Mouse (Mus musculus): ENCODE data around the gene Adamts2. TPM values are rescaled to one million over a fixed set of nuclear protein-coding genes. Genes with fewer than 3 reads are reported as not detected.

Gene Adamts2
- polyA plus RNA-seq, 1 experiment from 2014 or later: 12.2 TPM

DNA sequence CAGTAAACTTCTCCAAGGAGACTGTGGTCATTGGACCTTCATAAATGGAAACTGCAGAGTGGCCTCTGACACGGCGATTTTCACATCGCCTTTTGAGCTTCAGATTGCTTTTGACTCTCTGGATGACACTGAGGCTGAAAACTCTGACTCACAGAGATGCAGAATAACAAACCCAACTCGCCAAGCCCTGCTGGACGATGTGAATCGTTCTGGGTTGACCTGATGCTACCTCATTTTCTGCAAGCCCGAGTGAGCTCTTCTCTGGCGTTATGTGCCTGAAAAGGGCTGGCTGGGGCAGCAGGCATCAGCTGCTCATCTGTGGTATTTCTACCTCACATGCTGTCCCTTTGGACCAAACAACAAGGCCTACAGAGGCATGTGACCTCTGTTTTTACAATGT is 98.6 kb downstream of the Adamts2 start:
- no peaks in the 10 kb centered on the region for H3K9me3 ChIP-seq (ENCODE audit: control insufficient read depth, low read length)
- H3K4me1 ChIP-seq (replicated peaks; ENCODE audit: control insufficient read depth, insufficient read depth): no peaks in the 10 kb centered on the region
- no peak overlapping the region for H3K27ac ChIP-seq (replicated peaks)
- no peak overlapping the region for H3K4me2 ChIP-seq (replicated peaks; ENCODE audit: low read depth)
- H3K9ac ChIP-seq (ENCODE audit: low read length): no peak overlapping the region
- 86% methylated on average over 8 of the region's 8 CpGs for WGBS
- H3K27me3 ChIP-seq (ENCODE audit: control insufficient read depth, insufficient read depth, low read length): no peaks in the 10 kb centered on the region
- H3K4me3 ChIP-seq (ENCODE audit: low read depth, low read length): no peak overlapping the region
- no peak for ATAC-seq (ENCODE audit: low FRiP score, low TSS enrichment)
- no peak for DNase-seq (ENCODE audit: low spot score)
- TF ChIP-seq EP300 (optimal IDR thresholded peaks at IDR 0.05) (no peak), CTCF (IDR thresholded peaks at IDR 0.05; ENCODE audit: low read depth) (no peak)
- no peaks in the 10 kb centered on the region for H3K36me3 ChIP-seq (ENCODE audit: control insufficient read depth, insufficient read depth, low read length)

DNA sequence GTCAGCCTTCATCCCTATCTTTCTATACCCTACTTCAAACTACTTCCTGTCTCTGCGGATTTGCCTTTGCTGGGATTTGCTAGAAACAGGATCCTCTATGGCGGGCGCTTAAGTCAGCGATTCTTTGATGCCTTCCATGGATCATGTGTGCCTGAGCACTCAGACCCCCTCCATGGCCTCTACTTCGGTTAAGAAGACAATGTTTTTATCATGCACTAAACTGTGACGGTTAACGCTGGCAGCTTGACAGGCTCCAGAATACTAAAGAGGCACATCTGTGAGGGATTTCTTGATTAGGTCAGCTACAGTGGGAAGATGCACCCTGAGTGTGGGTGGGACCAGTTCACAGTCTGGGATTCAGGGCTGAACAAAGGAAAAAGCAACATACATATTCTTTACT is 101.5 kb downstream of the Adamts2 start:
- TF ChIP-seq EP300 (optimal IDR thresholded peaks at IDR 0.05): no peak
- no peak for TF ChIP-seq CTCF (IDR thresholded peaks at IDR 0.05; ENCODE audit: low read depth)
- H3K27ac ChIP-seq (replicated peaks): no peak overlapping the region
- H3K4me3 ChIP-seq (ENCODE audit: low read depth, low read length): no peak overlapping the region
- no peaks in the 10 kb centered on the region for H3K4me1 ChIP-seq (replicated peaks; ENCODE audit: control insufficient read depth, insufficient read depth)
- no peak for DNase-seq (ENCODE audit: low spot score)
- ATAC-seq (ENCODE audit: low FRiP score, low TSS enrichment): no peak
- no peaks in the 10 kb centered on the region for H3K36me3 ChIP-seq (ENCODE audit: control insufficient read depth, insufficient read depth, low read length)
- WGBS: 50% methylated on average over 7 of the region's 7 CpGs
- no peak overlapping the region for H3K9ac ChIP-seq (ENCODE audit: low read length)
- H3K27me3 ChIP-seq (ENCODE audit: control insufficient read depth, insufficient read depth, low read length): no peaks in the 10 kb centered on the region
- H3K9me3 ChIP-seq (ENCODE audit: control insufficient read depth, low read length): no peaks in the 10 kb centered on the region
- no peak overlapping the region for H3K4me2 ChIP-seq (replicated peaks; ENCODE audit: low read depth)

DNA sequence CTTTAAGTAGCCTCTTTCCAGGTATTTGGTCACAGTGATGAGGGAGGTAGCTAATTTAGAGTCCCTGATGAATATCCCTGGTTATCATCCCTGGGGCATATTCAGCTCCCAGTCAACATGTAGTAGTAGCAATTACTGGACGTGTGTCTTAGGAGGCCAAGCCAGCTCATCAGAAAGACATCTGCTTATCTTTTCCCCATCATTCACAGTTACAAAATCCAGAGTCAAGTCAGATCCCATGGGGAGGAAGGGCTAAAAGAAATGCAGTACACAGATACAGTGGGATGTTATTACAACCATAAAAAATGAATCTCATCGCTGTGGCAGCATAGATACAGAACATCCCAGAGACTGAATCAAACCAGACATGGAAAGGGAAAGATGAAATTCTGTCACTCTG is 102.6 kb downstream of the Adamts2 start:
- no peak for DNase-seq (ENCODE audit: low spot score)
- Histone ChIP-seq H3K4me1 (replicated peaks; ENCODE audit: control insufficient read depth, insufficient read depth) (no peaks in the 10 kb centered on the region), H3K4me2 (replicated peaks; ENCODE audit: low read depth) (no peak overlapping the region), H3K9me3 (ENCODE audit: control insufficient read depth, low read length) (no peaks in the 10 kb centered on the region), H3K27ac (replicated peaks) (no peak overlapping the region), H3K9ac (ENCODE audit: low read length) (no peak overlapping the region), H3K4me3 (ENCODE audit: low read depth, low read length) (no peak overlapping the region), H3K36me3 (ENCODE audit: control insufficient read depth, insufficient read depth, low read length) (no peaks in the 10 kb centered on the region), H3K27me3 (ENCODE audit: control insufficient read depth, insufficient read depth, low read length) (no peaks in the 10 kb centered on the region)
- ATAC-seq (ENCODE audit: low FRiP score, low TSS enrichment): no peak
- no peak for TF ChIP-seq CTCF (IDR thresholded peaks at IDR 0.05; ENCODE audit: low read depth)
- TF ChIP-seq EP300 (optimal IDR thresholded peaks at IDR 0.05): no peak
- 64% methylated on average over 2 of the region's 2 CpGs for WGBS

DNA sequence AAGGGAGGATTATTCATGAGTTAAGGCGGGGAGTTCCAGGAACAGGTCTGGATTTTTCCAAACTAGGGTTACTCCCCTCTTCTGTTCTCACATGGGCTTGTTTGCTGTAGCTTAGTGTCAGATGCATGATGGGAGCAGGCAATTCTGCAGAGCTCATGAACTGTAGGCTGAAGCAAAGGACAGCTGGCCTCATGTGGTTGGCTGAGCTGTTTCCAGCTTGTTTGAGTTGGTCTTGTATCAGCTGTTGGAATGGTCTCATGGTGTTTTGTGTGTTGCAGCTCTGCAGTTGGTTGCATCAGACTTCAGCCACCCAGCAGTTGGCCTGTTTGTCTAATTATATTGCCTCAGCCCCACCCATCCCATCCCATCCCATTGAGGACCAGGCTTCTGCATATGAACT is 105.4 kb downstream of the Adamts2 start:
- Histone ChIP-seq H3K4me3 (ENCODE audit: low read depth, low read length) (no peak overlapping the region), H3K9ac (ENCODE audit: low read length) (no peak overlapping the region), H3K4me2 (replicated peaks; ENCODE audit: low read depth) (no peak overlapping the region), H3K4me1 (replicated peaks; ENCODE audit: control insufficient read depth, insufficient read depth) (no peaks in the 10 kb centered on the region), H3K27ac (replicated peaks) (0 out of 2 replicates have a peak overlapping the region, but pooled peaks have one; percentile 13), H3K9me3 (ENCODE audit: control insufficient read depth, low read length) (no peaks in the 10 kb centered on the region), H3K36me3 (ENCODE audit: control insufficient read depth, insufficient read depth, low read length) (no peaks in the 10 kb centered on the region), H3K27me3 (ENCODE audit: control insufficient read depth, insufficient read depth, low read length) (no peaks in the 10 kb centered on the region)
- DNase-seq (ENCODE audit: low spot score): no peak
- TF ChIP-seq CTCF (IDR thresholded peaks at IDR 0.05; ENCODE audit: low read depth) (no peak), EP300 (optimal IDR thresholded peaks at IDR 0.05) (no peak)
- WGBS: 31% methylated on average over 1 of the region's 1 CpGs
- ATAC-seq (ENCODE audit: low FRiP score, low TSS enrichment): peak; percentile 69

DNA sequence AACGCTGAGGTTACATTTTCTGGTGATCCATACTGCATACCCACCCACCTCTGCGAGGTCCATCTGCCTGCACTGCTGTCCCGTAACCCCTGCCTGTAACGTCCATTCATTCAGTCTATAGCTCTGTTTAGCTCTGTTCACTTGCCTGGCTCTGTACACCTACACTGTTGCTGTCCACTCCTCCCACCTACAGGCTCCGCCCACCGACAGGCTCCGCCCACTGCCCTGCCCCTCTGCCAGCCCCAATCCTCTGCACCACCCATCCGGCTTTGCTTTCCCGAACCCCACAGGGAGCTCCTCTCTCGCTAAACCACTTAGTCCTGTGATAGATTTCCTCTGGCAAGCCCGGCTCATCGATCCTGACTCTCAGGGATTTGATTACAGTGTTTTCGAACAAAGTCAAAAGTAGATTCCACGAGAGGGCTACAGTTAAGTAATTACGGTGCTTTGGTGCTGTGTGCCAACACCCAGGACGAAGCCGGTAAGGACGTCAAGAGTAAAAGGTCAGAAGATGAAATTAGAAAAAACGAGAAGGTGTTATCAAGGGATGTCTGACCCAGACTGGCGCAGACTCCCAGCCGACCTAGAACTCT is 111.8 kb downstream of the Adamts2 start:
- no peak overlapping the region for H3K4me2 ChIP-seq (replicated peaks; ENCODE audit: low read depth)
- H3K9me3 ChIP-seq (ENCODE audit: control insufficient read depth, low read length): no peaks in the 10 kb centered on the region

DNA sequence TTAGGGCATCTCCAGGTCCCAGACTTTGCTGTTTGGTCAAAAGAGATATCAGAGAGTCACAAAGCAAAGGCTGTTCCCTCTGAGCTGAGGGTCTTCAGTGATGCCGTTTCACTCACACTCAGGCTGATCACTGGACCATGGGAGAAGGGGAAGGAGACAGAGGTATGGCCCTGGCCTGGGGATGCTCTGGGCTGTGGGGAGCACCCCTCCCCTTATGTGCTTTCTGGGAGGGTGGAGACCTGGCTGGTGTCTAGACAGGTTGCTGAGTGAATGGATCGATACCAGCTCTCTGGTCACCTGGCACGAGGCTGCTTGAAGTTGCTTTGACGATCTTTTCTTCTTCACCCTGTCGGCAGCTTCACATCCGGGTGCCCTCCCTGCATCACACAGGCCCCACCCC is 113.2 kb downstream of the Adamts2 start:
- Histone ChIP-seq H3K27me3 (ENCODE audit: control insufficient read depth, insufficient read depth, low read length) (no peaks in the 10 kb centered on the region), H3K36me3 (ENCODE audit: control insufficient read depth, insufficient read depth, low read length) (no peaks in the 10 kb centered on the region), H3K9me3 (ENCODE audit: control insufficient read depth, low read length) (no peaks in the 10 kb centered on the region), H3K4me2 (replicated peaks; ENCODE audit: low read depth) (no peak overlapping the region), H3K27ac (replicated peaks) (no peak overlapping the region), H3K9ac (ENCODE audit: low read length) (no peak overlapping the region), H3K4me1 (replicated peaks; ENCODE audit: control insufficient read depth, insufficient read depth) (no peaks in the 10 kb centered on the region), H3K4me3 (ENCODE audit: low read depth, low read length) (no peak overlapping the region)
- ATAC-seq (ENCODE audit: low FRiP score, low TSS enrichment): no peak
- DNase-seq (ENCODE audit: low spot score): no peak
- WGBS: 50% methylated on average over 6 of the region's 6 CpGs
- TF ChIP-seq CTCF (IDR thresholded peaks at IDR 0.05; ENCODE audit: low read depth) (no peak), EP300 (optimal IDR thresholded peaks at IDR 0.05) (no peak)

More for the DNA sequence above, 111.8 kb downstream of the Adamts2 start:
- H3K27ac ChIP-seq (replicated peaks): no peak overlapping the region
- ATAC-seq (ENCODE audit: low FRiP score, low TSS enrichment) (peak; percentile 75), DNase-seq (ENCODE audit: low spot score) (peak; percentile 71)
- no peaks in the 10 kb centered on the region for H3K36me3 ChIP-seq (ENCODE audit: control insufficient read depth, insufficient read depth, low read length)
- H3K4me3 ChIP-seq (ENCODE audit: low read depth, low read length): no peak overlapping the region
- TF ChIP-seq CTCF (IDR thresholded peaks at IDR 0.05; ENCODE audit: low read depth): no peak
- 31% methylated on average over 21 of the region's 21 CpGs for WGBS
- H3K9ac ChIP-seq (ENCODE audit: low read length): no peak overlapping the region
- no peaks in the 10 kb centered on the region for H3K27me3 ChIP-seq (ENCODE audit: control insufficient read depth, insufficient read depth, low read length)
- no peaks in the 10 kb centered on the region for H3K4me1 ChIP-seq (replicated peaks; ENCODE audit: control insufficient read depth, insufficient read depth)

Measured in stomach, postnatal 0 days (tissue).